In genomic region chr2:131053851-131054645, GRCm38 (mm10) we compare ENCODE assay signal across 7 mouse cellular contexts. TPM values are rescaled to one million over a fixed set of nuclear protein-coding genes. Genes with fewer than 3 reads are reported as not detected.
DNase-seq lines count a peak whose midpoint lies in the region; ATAC-seq and TF ChIP-seq lines count a peak whose summit lies in the region.

No protein-coding gene starts in this region.

- peaks cover 38% of the 10 kb centered on the region for H3K4me1 ChIP-seq in E14TG2a.4 (replicated peaks; ENCODE audit: low read depth, low read length)
- H3K4me1 ChIP-seq in heart, embryonic 15.5 days (replicated peaks): peaks cover 38% of the 10 kb centered on the region
- H3K4me1 ChIP-seq in midbrain, embryonic 10.5 days: peaks cover 34% of the 10 kb centered on the region

- peak overlapping the region; percentile 63 for H3K4me3 ChIP-seq in E14TG2a.4 (replicated peaks; ENCODE audit: low read length)
- H3K4me3 ChIP-seq in heart, embryonic 15.5 days: peak overlapping the region; percentile 33
- H3K4me3 ChIP-seq in midbrain, embryonic 10.5 days: peak overlapping the region; percentile 51

- H3K4me2 ChIP-seq in heart, embryonic 15.5 days: peak overlapping the region; percentile 58

- H3K27ac ChIP-seq in heart, embryonic 15.5 days: no peak overlapping the region
- H3K27ac ChIP-seq in midbrain, embryonic 10.5 days (replicated peaks): no peak overlapping the region

- peak; percentile 31 for DNase-seq in ES-CJ7 (ENCODE audit: low read depth, low spot score)
- DNase-seq in midbrain, embryonic 10.5 days (ENCODE audit: low spot score): peak; percentile 37
- no peak for DNase-seq in left cerebral cortex, postnatal 14 days (ENCODE audit: low spot score in 2 of 2)
- DNase-seq in right cerebral cortex, postnatal 4 days: no peak

- no peaks in the 10 kb centered on the region for H3K36me3 ChIP-seq in E14TG2a.4 (ENCODE audit: insufficient read depth, low read length)
- H3K36me3 ChIP-seq in heart, embryonic 15.5 days: no peaks in the 10 kb centered on the region
- no peaks in the 10 kb centered on the region for H3K36me3 ChIP-seq in midbrain, embryonic 10.5 days

- ATAC-seq in heart, embryonic 15.5 days (replicated peaks; ENCODE audit: insufficient number of reproducible peaks, insufficient read depth, low FRiP score, low read depth): no peak
- no peak for ATAC-seq in monocyte, adult 5-6 weeks (replicated peaks; ENCODE audit: insufficient number of reproducible peaks, low FRiP score, low TSS enrichment, poor library complexity, severe bottlenecking)

- peaks cover 76% of the 10 kb centered on the region for H3K27me3 ChIP-seq in E14TG2a.4 (ENCODE audit: insufficient read depth, low read length)
- H3K27me3 ChIP-seq in heart, embryonic 15.5 days: peaks cover 53% of the 10 kb centered on the region
- peaks cover 79% of the 10 kb centered on the region for H3K27me3 ChIP-seq in midbrain, embryonic 10.5 days (ENCODE audit: low read depth, poor library complexity, severe bottlenecking)

- H3K9ac ChIP-seq in heart, embryonic 15.5 days: no peak overlapping the region

- intact Hi-C loops in left cerebral cortex, postnatal 14 days (cut with DNase I): no loop called here

- WGBS in heart, embryonic 15.5 days: 3% methylated on average over 45 of the region's 45 CpGs
- WGBS in midbrain, embryonic 10.5 days: 1% methylated on average over 45 of the region's 45 CpGs

- no peak for TF ChIP-seq CTCF in E14TG2a.4 (conservative IDR thresholded peaks at IDR 0.05; ENCODE audit: low read length)

- peaks cover 14% of the 10 kb centered on the region for H3K9me3 ChIP-seq in E14TG2a.4 (ENCODE audit: low read length)
- no peaks in the 10 kb centered on the region for H3K9me3 ChIP-seq in heart, embryonic 15.5 days (replicated peaks)
- H3K9me3 ChIP-seq in midbrain, embryonic 10.5 days (replicated peaks): no peaks in the 10 kb centered on the region

RNA-seq across cellular contexts. Expression of gene Adam33, which starts 9.6 kb away (rescaled TPM):
- polyA plus RNA-seq in heart, embryonic 15.5 days (2015; fragmentation: Nextera tagmentation; extraction: Ambion mirVana): 13.5 and 16.5 TPM in 2 replicates
- 0.84 and 1.1 TPM in 2 replicates for polyA plus RNA-seq in midbrain, embryonic 10.5 days (2016; fragmentation: Nextera tagmentation; extraction: Ambion mirVana)
- not detected in 3 replicates for total RNA-seq in monocyte, adult 5-6 weeks (2017)
- total RNA-seq in left cerebral cortex, postnatal 14 days (2021): 1 to 10 TPM; 2.3 to 3.7 TPM

RNA-seq across cellular contexts. Expression of gene Gfra4, which starts 11.2 kb away (rescaled TPM):
- 2.8 and 4.7 TPM in 2 replicates for polyA plus RNA-seq in heart, embryonic 15.5 days (2015; fragmentation: Nextera tagmentation; extraction: Ambion mirVana)
- 3.6 and 3.7 TPM in 2 replicates for polyA plus RNA-seq in midbrain, embryonic 10.5 days (2016; fragmentation: Nextera tagmentation; extraction: Ambion mirVana)
- total RNA-seq in monocyte, adult 5-6 weeks (2017): not detected in 3 replicates
- 10 to 100 TPM; 52.4 to 54.2 TPM for total RNA-seq in left cerebral cortex, postnatal 14 days (2021)

RNA-seq across cellular contexts. Expression of gene Siglec1, which starts 32.5 kb away (rescaled TPM):
- 0.43 and 0.61 TPM in 2 replicates for polyA plus RNA-seq in heart, embryonic 15.5 days (2015; fragmentation: Nextera tagmentation; extraction: Ambion mirVana)
- polyA plus RNA-seq in midbrain, embryonic 10.5 days (2016; fragmentation: Nextera tagmentation; extraction: Ambion mirVana): 0.12 TPM in 2 replicates
- total RNA-seq in monocyte, adult 5-6 weeks (2017): 0.68 to 0.75 TPM in 2 of 3 replicates, not detected in the other
- under 1 TPM; 0.51 to 0.59 TPM for total RNA-seq in left cerebral cortex, postnatal 14 days (2021)

Comparison
In these comparisons a context has a peak if more than half of its experiments do, and no peak if none do; other contexts are left out.
1. DNase-seq: peak in ES-CJ7 (single experiment) and midbrain, embryonic 10.5 days (single experiment); none in left cerebral cortex, postnatal 14 days (0 of 2) and right cerebral cortex, postnatal 4 days (single experiment).
2. RNA of gene Gfra4, which starts 11.2 kb away (total RNA-seq): 52.4 to 54.2 TPM in left cerebral cortex, postnatal 14 days; not detected in monocyte, adult 5-6 weeks; every median in the first group is over 10 times any median in the second.
3. Peak in every context shown above with its lines, with median percentiles within 50 percentile points of each other: H3K4me3 ChIP-seq.